Mouse (Mus musculus): ENCODE measurements around the gene Slc22a26.

GRCm38 (mm10) chr19:7829851-7830250, 27.4 kb upstream of the Slc22a26 start:
- TF ChIP-seq CTCF (IDR thresholded peaks at IDR 0.05) (no peak), EP300 (IDR thresholded peaks at IDR 0.05) (no peak)
